Comparison of ENCODE assay signal across 24 mouse cellular contexts in genomic region chr7:34769531-34769930, GRCm38 (mm10). TPM values are rescaled to one million over a fixed set of nuclear protein-coding genes. Genes with fewer than 3 reads are reported as not detected.
DNase-seq lines count a peak whose midpoint lies in the region; ATAC-seq and TF ChIP-seq lines count a peak whose summit lies in the region.
"Had no signal": no experiment of that assay in that cellular context is flagged by ENCODE, and none has a peak within 500 bp of the region (broad histone marks: within the 10 kb centered on the region; RNA-seq: fewer than 3 reads in every experiment).

No protein-coding gene starts in this region.

- no peak overlapping the region for H3K4me3 ChIP-seq in forebrain, embryonic 11.5 days (ENCODE audit: low read depth, low read length)
- H3K4me3 ChIP-seq in forebrain, embryonic 14.5 days (ENCODE audit: low read depth, low read length), result no peak overlapping the region
- H3K4me3 ChIP-seq in kidney, adult 2 months (ENCODE audit: insufficient read depth, low read depth, low read length), result no peak overlapping the region
- H3K4me3 ChIP-seq in midbrain, postnatal 0 days (ENCODE audit: low read depth, low read length), result no peak overlapping the region
- H3K4me3 ChIP-seq in midbrain, embryonic 14.5 days (replicated peaks; ENCODE audit: low read depth, low read length), result no peak overlapping the region
- H3K4me3 ChIP-seq: embryonic facial prominence, embryonic 10.5 days; forebrain, embryonic 15.5 days; hindbrain, embryonic 10.5 days; layer of hippocampus, adult 2 months; midbrain, embryonic 10.5 days; neural tube, embryonic 13.5 days had no signal

- H3K4me1 ChIP-seq in forebrain, embryonic 11.5 days (replicated peaks; ENCODE audit: control insufficient read depth, insufficient read depth, low read length), result peaks cover 5% of the 10 kb centered on the region; the same call in 1 of the 2 replicates
- H3K4me1 ChIP-seq in forebrain, embryonic 14.5 days (ENCODE audit: control insufficient read depth, insufficient read depth, low read length), result peaks cover 14% of the 10 kb centered on the region
- no peaks in the 10 kb centered on the region for H3K4me1 ChIP-seq in kidney, adult 2 months (ENCODE audit: control insufficient read depth, insufficient read depth, low read length)
- H3K4me1 ChIP-seq in midbrain, postnatal 0 days (ENCODE audit: insufficient read depth, low read length), result no peaks in the 10 kb centered on the region
- peaks cover 24% of the 10 kb centered on the region for H3K4me1 ChIP-seq in midbrain, embryonic 14.5 days (ENCODE audit: control insufficient read depth, insufficient read depth, low read length)

- no peak overlapping the region for H3K4me2 ChIP-seq in forebrain, embryonic 11.5 days (ENCODE audit: low read depth, low read length, severe bottlenecking)
- H3K4me2 ChIP-seq in forebrain, embryonic 14.5 days (ENCODE audit: low read length), result no peak overlapping the region
- no peak overlapping the region for H3K4me2 ChIP-seq in midbrain, postnatal 0 days (ENCODE audit: low read depth, low read length, poor library complexity, severe bottlenecking)
- no peak overlapping the region for H3K4me2 ChIP-seq in midbrain, embryonic 14.5 days (ENCODE audit: low read length)
- H3K4me2 ChIP-seq: forebrain, embryonic 15.5 days; neural tube, embryonic 13.5 days had no signal

- no peak for TF ChIP-seq POLR2A in kidney, adult 2 months (IDR thresholded peaks at IDR 0.05; ENCODE audit: low read depth, low read length)

- no peak for TF ChIP-seq CTCF in kidney, adult 2 months (conservative IDR thresholded peaks at IDR 0.05; ENCODE audit: insufficient read depth, insufficient read length, low read depth, low read length)
- TF ChIP-seq CTCF in midbrain, postnatal 0 days (IDR thresholded peaks at IDR 0.05), result no peak

- no peak overlapping the region for H3K27ac ChIP-seq in forebrain, embryonic 11.5 days (ENCODE audit: low read depth, low read length)
- H3K27ac ChIP-seq in forebrain, embryonic 14.5 days (ENCODE audit: low read depth, low read length), result no peak overlapping the region
- H3K27ac ChIP-seq in kidney, adult 2 months (ENCODE audit: insufficient read depth, low read depth, low read length), result no peak overlapping the region
- no peak overlapping the region for H3K27ac ChIP-seq in midbrain, postnatal 0 days (ENCODE audit: low read depth, low read length)
- no peak overlapping the region for H3K27ac ChIP-seq in midbrain, embryonic 14.5 days (replicated peaks; ENCODE audit: low read depth, low read length)
- H3K27ac ChIP-seq: embryonic facial prominence, embryonic 10.5 days; forebrain, embryonic 15.5 days; hindbrain, embryonic 10.5 days; layer of hippocampus, adult 2 months; liver, embryonic 14.5 days; midbrain, embryonic 10.5 days; neural tube, embryonic 13.5 days had no signal

- H3K9me3 ChIP-seq in forebrain, embryonic 11.5 days (ENCODE audit: control insufficient read depth, low read length), result no peaks in the 10 kb centered on the region
- H3K9me3 ChIP-seq in forebrain, embryonic 14.5 days (replicated peaks; ENCODE audit: control insufficient read depth, low read length), result no peaks in the 10 kb centered on the region
- H3K9me3 ChIP-seq in midbrain, postnatal 0 days (ENCODE audit: low read length), result no peaks in the 10 kb centered on the region
- H3K9me3 ChIP-seq in midbrain, embryonic 14.5 days (ENCODE audit: control insufficient read depth, low read length), result no peaks in the 10 kb centered on the region
- H3K9me3 ChIP-seq: embryonic facial prominence, embryonic 10.5 days; forebrain, embryonic 15.5 days; midbrain, embryonic 10.5 days; neural tube, embryonic 13.5 days had no signal

- no peaks in the 10 kb centered on the region for H3K36me3 ChIP-seq in forebrain, embryonic 11.5 days (ENCODE audit: control insufficient read depth, insufficient read depth, low read length)
- H3K36me3 ChIP-seq in forebrain, embryonic 14.5 days (ENCODE audit: control insufficient read depth, insufficient read depth, low read length), result no peaks in the 10 kb centered on the region
- H3K36me3 ChIP-seq in kidney, adult 2 months (ENCODE audit: control insufficient read depth, insufficient read depth, low read length), result no peaks in the 10 kb centered on the region
- H3K36me3 ChIP-seq in midbrain, postnatal 0 days (ENCODE audit: insufficient read depth, low read length), result no peaks in the 10 kb centered on the region
- H3K36me3 ChIP-seq in midbrain, embryonic 14.5 days (ENCODE audit: control insufficient read depth, insufficient read depth, low read length), result no peaks in the 10 kb centered on the region
- H3K36me3 ChIP-seq: embryonic facial prominence, embryonic 10.5 days; forebrain, embryonic 15.5 days; hindbrain, embryonic 10.5 days; midbrain, embryonic 10.5 days; neural tube, embryonic 13.5 days had no signal

- WGBS in forebrain, embryonic 11.5 days, result 91% methylated on average over 8 of the region's 8 CpGs
- 74% methylated on average over 8 of the region's 8 CpGs for WGBS in forebrain, embryonic 14.5 days
- WGBS in kidney, adult 2 months, result 40% methylated on average over 8 of the region's 8 CpGs
- WGBS in midbrain, postnatal 0 days, result 66% methylated on average over 8 of the region's 8 CpGs
- 83% methylated on average over 8 of the region's 8 CpGs for WGBS in midbrain, embryonic 14.5 days

- no peaks in the 10 kb centered on the region for H3K27me3 ChIP-seq in forebrain, embryonic 11.5 days (ENCODE audit: control insufficient read depth, insufficient read depth, low read length)
- no peaks in the 10 kb centered on the region for H3K27me3 ChIP-seq in forebrain, embryonic 14.5 days (replicated peaks; ENCODE audit: control insufficient read depth, insufficient read depth, low read length)
- no peaks in the 10 kb centered on the region for H3K27me3 ChIP-seq in kidney, adult 2 months (replicated peaks; ENCODE audit: control insufficient read depth, insufficient read depth, low read length)
- H3K27me3 ChIP-seq in midbrain, postnatal 0 days (ENCODE audit: insufficient read depth, low read length), result no peaks in the 10 kb centered on the region
- H3K27me3 ChIP-seq in midbrain, embryonic 14.5 days (ENCODE audit: control insufficient read depth, insufficient read depth, low read length), result no peaks in the 10 kb centered on the region
- H3K27me3 ChIP-seq: CH12.LX; forebrain, embryonic 15.5 days; neural tube, embryonic 13.5 days had no signal

- DNase-seq in forebrain, embryonic 11.5 days (ENCODE audit: low spot score), result peak; percentile 35
- no peak for DNase-seq in forebrain, embryonic 14.5 days (ENCODE audit: low spot score)
- peak; percentile 29 for DNase-seq in kidney, adult 2 months
- no peak for DNase-seq in kidney, postnatal 25 days
- DNase-seq in midbrain, postnatal 0 days (ENCODE audit: low spot score), result peak; percentile 59
- DNase-seq in midbrain, embryonic 14.5 days, result no peak
- peak; percentile 59 for DNase-seq in adrenal gland, postnatal 25 days
- DNase-seq: cerebellum, postnatal 36 days; kidney, adult 9 months; lung, postnatal 4 days; retina, postnatal 1 day; right cerebral cortex, postnatal 4 days; thymus, postnatal 4 days had no signal

- no peak for ATAC-seq in forebrain, embryonic 11.5 days (replicated peaks; ENCODE audit: low FRiP score)
- no peak for ATAC-seq in forebrain, embryonic 14.5 days
- no peak for ATAC-seq in midbrain, postnatal 0 days (ENCODE audit: low FRiP score)
- ATAC-seq in midbrain, embryonic 14.5 days (ENCODE audit: low FRiP score, low TSS enrichment), result no peak
- ATAC-seq in granulocyte monocyte progenitor cell, adult 5-6 weeks (replicated peaks; ENCODE audit: poor library complexity, severe bottlenecking), result no peak
- ATAC-seq: forebrain, embryonic 15.5 days; inflammation-experienced regulatory T-cells, adult 6 months had no signal

- H3K9ac ChIP-seq in forebrain, embryonic 11.5 days (ENCODE audit: low read length), result no peak overlapping the region
- no peak overlapping the region for H3K9ac ChIP-seq in forebrain, embryonic 14.5 days (ENCODE audit: low read length)
- no peak overlapping the region for H3K9ac ChIP-seq in midbrain, postnatal 0 days (replicated peaks; ENCODE audit: low read length, poor library complexity, severe bottlenecking)
- no peak overlapping the region for H3K9ac ChIP-seq in midbrain, embryonic 14.5 days (replicated peaks; ENCODE audit: low read length)
- H3K9ac ChIP-seq: forebrain, embryonic 15.5 days; liver, embryonic 14.5 days; neural tube, embryonic 13.5 days had no signal

RNA-seq across cellular contexts. Expression of gene Chst8, which starts 43.0 kb away (rescaled TPM):
- polyA plus RNA-seq in forebrain, embryonic 11.5 days (2014; fragmentation: Nextera tagmentation; extraction: Ambion mirVana), result 11.4 and 12.0 TPM in 2 replicates
- 9.2 and 10.4 TPM in 2 replicates for polyA plus RNA-seq in forebrain, embryonic 14.5 days (2014; fragmentation: Nextera tagmentation; extraction: Ambion mirVana)
- polyA plus RNA-seq in kidney, adult 2 months (2012; rRNA removed), result 8.3 and 10.2 TPM in 2 replicates
- 17.4 and 20.1 TPM in 2 replicates for total RNA-seq in midbrain, postnatal 0 days (2014; rRNA removed)
- polyA plus RNA-seq in midbrain, postnatal 0 days (2015; fragmentation: Nextera tagmentation; extraction: Ambion mirVana), result 13.5 and 16.2 TPM in 2 replicates
- polyA plus RNA-seq in midbrain, embryonic 14.5 days (2014; fragmentation: Nextera tagmentation; extraction: Ambion mirVana), result 14.7 and 14.9 TPM in 2 replicates
- 4.6 and 6.7 TPM in 2 replicates for total RNA-seq in adrenal gland, postnatal 25 days (2021)
- total RNA-seq in granulocyte monocyte progenitor cell, adult 5-6 weeks (2014; fragmentation: Nextera tagmentation), result not detected in 2 replicates
- total RNA-seq in granulocyte monocyte progenitor cell, adult 5-6 weeks (2017), result not detected in 2 replicates
- polyA plus RNA-seq: inflammation-experienced regulatory T-cells, adult 6 months; testis, adult 2 months had no signal

Comparison
In these comparisons a context has a peak if more than half of its experiments do, and no peak if none do; other contexts are left out.
1. DNase-seq: peak in forebrain, embryonic 11.5 days (single experiment), kidney, adult 2 months (single experiment), midbrain, postnatal 0 days (single experiment) and adrenal gland, postnatal 25 days (single experiment); none in forebrain, embryonic 14.5 days (single experiment), kidney, postnatal 25 days (0 of 2) and midbrain, embryonic 14.5 days (single experiment).